Mouse (Mus musculus): ENCODE data around the gene Smim24. TPM values are rescaled to one million over a fixed set of nuclear protein-coding genes. Genes with fewer than 3 reads are reported as not detected.

Gene Smim24
- 1.7 and 2.0 TPM in 2 replicates for polyA plus RNA-seq (2015; fragmentation: Nextera tagmentation; extraction: Ambion mirVana)

DNA sequence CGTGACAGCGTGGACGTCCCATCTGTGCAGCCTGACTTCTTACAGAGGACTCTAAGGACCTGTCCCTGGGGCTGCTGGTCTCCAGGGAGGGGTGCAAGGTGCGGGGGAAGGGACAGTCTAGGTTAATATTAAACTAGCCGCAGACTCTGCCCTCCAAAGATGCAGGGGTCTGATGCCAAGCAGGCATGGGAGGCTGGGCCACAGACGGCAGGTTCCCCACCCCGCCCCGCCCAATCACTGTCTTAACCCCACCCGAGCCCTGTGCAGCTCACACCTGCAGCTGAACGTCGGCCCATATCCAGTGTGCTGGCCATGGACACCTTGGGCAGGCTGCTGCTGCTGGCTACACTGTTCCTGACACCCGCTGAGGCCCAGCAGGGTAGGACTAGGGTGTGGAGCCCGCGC, at the start of gene Smim24:
Smim24 (plus strand) TSS at position 271 of the 405 bp plus-strand sequence.
- no peak for DNase-seq
- Histone ChIP-seq H3K4me3 (ENCODE audit: low read depth, low read length) (peak within 1 kb of the TSS; percentile 29), H3K36me3 (replicated peaks; ENCODE audit: insufficient read depth, low read length) (peaks cover 8% of the 10 kb centered on the region), H3K4me2 (ENCODE audit: low read depth, low read length) (peak within 1 kb of the TSS; percentile 62), H3K9ac (replicated peaks) (peak within 1 kb of the TSS; percentile 60), H3K4me1 (ENCODE audit: insufficient read depth) (peaks cover 25% of the 10 kb centered on the region), H3K9me3 (ENCODE audit: low read length) (no peaks in the 10 kb centered on the region), H3K27ac (ENCODE audit: low read depth) (peak within 1 kb of the TSS; percentile 44), H3K27me3 (ENCODE audit: insufficient read depth, low read length) (no peaks in the 10 kb centered on the region)
- 48% methylated on average over 14 of the region's 14 CpGs for WGBS (ENCODE audit: insufficient replicate concordance)
- no peak; the same call in 1 of the 2 replicates for ATAC-seq
- no peak for TF ChIP-seq CTCF (IDR thresholded peaks at IDR 0.05; ENCODE audit: low read depth)
- TF ChIP-seq EP300 (IDR thresholded peaks at IDR 0.05; ENCODE audit: low read depth) = no peak

DNA sequence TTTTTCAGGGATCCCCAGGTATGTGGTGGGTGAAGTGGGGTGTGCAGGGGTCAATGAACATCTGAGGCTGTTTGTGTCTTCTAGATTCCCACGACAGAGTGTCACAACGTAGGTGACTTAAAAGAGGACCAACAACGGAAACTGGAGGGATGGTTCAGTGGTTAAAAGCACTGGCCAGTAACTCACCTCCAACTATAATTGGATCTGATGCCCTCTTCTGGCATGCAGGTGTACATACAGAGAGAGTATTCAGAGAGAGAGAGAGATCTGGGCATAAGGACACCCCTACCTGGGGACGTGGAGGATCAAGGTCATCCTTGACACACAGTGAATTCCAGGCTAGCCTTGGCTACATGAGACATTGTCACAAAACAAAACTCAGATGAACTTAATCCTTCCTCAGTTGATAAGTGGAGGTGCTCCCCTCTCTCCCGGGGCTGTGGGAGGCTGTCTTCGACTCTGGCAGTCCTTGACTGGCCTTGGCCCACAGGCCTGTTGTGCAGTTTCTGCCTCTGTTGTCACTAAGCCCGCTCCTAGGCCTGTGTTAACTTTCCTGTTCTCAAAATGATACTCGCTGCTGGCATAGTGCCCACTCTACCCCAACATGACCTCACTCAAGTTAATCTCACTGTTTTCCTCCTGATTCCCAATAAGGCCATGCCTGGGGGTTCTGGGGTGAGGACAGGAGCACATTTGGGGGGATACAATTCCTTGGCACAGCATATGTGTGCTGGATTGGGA, 48.3 kb upstream of the Smim24 start:
- H3K27me3 ChIP-seq (ENCODE audit: insufficient read depth, low read length) = peaks cover 30% of the 10 kb centered on the region
- no peak overlapping the region for H3K27ac ChIP-seq (ENCODE audit: low read depth)
- peaks cover 29% of the 10 kb centered on the region for H3K4me1 ChIP-seq (ENCODE audit: insufficient read depth)
- no peak for ATAC-seq
- no peak overlapping the region for H3K4me3 ChIP-seq (ENCODE audit: low read depth, low read length)
- peaks cover 10% of the 10 kb centered on the region for H3K36me3 ChIP-seq (replicated peaks; ENCODE audit: insufficient read depth, low read length)
- H3K9me3 ChIP-seq (ENCODE audit: low read length) = no peaks in the 10 kb centered on the region
- TF ChIP-seq EP300 (IDR thresholded peaks at IDR 0.05; ENCODE audit: low read depth) (no peak), CTCF (IDR thresholded peaks at IDR 0.05; ENCODE audit: low read depth) (peak; percentile 61)
- H3K4me2 ChIP-seq (ENCODE audit: low read depth, low read length) = no peak overlapping the region
- no peak overlapping the region for H3K9ac ChIP-seq (replicated peaks)
- WGBS (ENCODE audit: insufficient replicate concordance) = 38% methylated on average over 8 of the region's 8 CpGs
- DNase-seq = no peak

DNA sequence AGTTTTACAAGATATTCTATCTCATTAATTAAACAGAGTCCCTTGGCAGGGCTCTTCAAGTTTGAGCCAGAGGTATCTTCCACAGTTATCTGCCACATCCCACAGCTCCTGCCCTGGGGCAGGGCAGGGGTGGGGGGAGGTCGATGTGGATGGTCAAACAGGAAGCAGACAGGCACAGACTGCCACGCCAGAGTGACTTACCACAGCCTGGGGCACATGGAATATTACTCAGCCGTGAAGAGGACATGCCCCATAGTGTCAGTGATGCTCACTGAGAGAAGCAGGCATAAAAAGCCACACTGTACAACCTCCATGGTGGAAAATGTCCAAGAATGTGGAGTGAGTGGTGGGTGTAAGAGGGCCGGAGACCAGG, 47.7 kb upstream of the Smim24 start:
- TF ChIP-seq EP300 (IDR thresholded peaks at IDR 0.05; ENCODE audit: low read depth) (no peak), CTCF (IDR thresholded peaks at IDR 0.05; ENCODE audit: low read depth) (no peak)
- no peak overlapping the region for H3K4me2 ChIP-seq (ENCODE audit: low read depth, low read length)
- peaks cover 10% of the 10 kb centered on the region for H3K36me3 ChIP-seq (replicated peaks; ENCODE audit: insufficient read depth, low read length)
- no peak for ATAC-seq
- WGBS (ENCODE audit: insufficient replicate concordance) = 67% methylated on average over 4 of the region's 4 CpGs
- H3K9me3 ChIP-seq (ENCODE audit: low read length) = no peaks in the 10 kb centered on the region
- no peak for DNase-seq
- H3K4me3 ChIP-seq (ENCODE audit: low read depth, low read length) = no peak overlapping the region
- H3K9ac ChIP-seq (replicated peaks) = no peak overlapping the region
- H3K27ac ChIP-seq (ENCODE audit: low read depth) = no peak overlapping the region
- peaks cover 33% of the 10 kb centered on the region for H3K4me1 ChIP-seq (ENCODE audit: insufficient read depth)
- peaks cover 30% of the 10 kb centered on the region for H3K27me3 ChIP-seq (ENCODE audit: insufficient read depth, low read length)

DNA sequence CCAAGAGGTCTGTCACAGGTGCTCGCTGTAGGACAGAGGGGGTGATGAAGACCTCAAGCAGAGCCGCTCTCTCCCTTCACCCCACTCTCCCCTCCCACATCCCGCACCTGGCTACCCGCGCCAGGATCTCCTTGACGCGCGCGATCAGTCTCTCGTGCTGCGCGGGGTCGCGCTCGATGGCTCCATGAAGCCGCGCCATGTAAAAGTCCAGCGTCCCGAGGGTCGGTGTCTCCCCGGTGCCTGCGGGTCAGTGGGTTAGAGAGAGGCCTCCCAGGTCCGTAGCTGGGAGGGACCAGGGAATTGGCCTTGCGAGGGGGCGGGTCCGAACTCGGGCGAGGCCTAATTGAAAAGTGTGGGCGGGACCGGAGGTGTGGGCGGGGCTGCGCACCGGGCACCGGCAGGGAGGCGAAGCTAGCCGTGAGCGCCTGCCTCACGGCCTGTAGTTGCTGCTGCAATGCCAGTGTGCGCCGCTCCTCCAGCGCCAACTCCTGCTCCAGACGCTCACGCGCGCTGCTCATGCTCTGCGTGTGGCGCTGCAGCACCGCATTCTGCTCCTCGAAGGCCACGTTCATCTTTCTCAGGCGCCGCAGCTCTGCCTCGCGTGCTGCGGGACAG, 46.3 kb upstream of the Smim24 start:
- Histone ChIP-seq H3K9ac (replicated peaks) (0 out of 2 replicates have a peak overlapping the region, but pooled peaks have one; percentile 16), H3K27me3 (ENCODE audit: insufficient read depth, low read length) (peaks cover 30% of the 10 kb centered on the region), H3K36me3 (replicated peaks; ENCODE audit: insufficient read depth, low read length) (peaks cover 10% of the 10 kb centered on the region), H3K4me2 (ENCODE audit: low read depth, low read length) (peak overlapping the region; percentile 75), H3K27ac (ENCODE audit: low read depth) (no peak overlapping the region), H3K9me3 (ENCODE audit: low read length) (no peaks in the 10 kb centered on the region), H3K4me1 (ENCODE audit: insufficient read depth) (peaks cover 35% of the 10 kb centered on the region), H3K4me3 (ENCODE audit: low read depth, low read length) (peak overlapping the region; percentile 30)
- TF ChIP-seq EP300 (IDR thresholded peaks at IDR 0.05; ENCODE audit: low read depth) (no peak), CTCF (IDR thresholded peaks at IDR 0.05; ENCODE audit: low read depth) (peak; percentile 37)
- ATAC-seq (peak; percentile 9; the same call in 1 of the 2 replicates), DNase-seq (peak; percentile 90)
- 16% methylated on average over 50 of the region's 55 CpGs for WGBS (ENCODE audit: insufficient replicate concordance)

DNA sequence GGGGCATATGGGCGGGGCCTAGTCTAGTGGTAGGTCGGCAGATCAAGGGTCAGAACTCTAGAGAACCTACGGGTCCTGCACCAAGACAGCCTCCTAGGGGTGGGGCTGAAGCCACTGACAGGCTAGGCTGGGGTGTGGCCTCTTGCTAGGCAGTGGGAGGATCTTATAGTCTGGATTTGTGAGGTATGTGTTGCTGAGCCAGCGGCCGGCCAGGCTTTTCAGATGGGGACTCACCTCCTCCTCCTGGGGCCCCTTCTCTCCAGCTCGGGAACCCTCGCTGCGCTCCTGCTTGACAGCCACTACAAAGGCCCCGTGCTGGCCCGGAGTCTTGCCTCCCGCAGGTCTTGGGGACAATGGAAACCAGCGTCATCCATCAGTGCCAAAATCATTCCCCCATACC, 43.7 kb upstream of the Smim24 start:
- H3K27ac ChIP-seq (ENCODE audit: low read depth) = peak overlapping the region; percentile 89
- peaks cover 6% of the 10 kb centered on the region; the same call in 1 of the 2 replicates for H3K27me3 ChIP-seq (ENCODE audit: insufficient read depth, low read length)
- no peak for ATAC-seq
- peaks cover 10% of the 10 kb centered on the region for H3K36me3 ChIP-seq (replicated peaks; ENCODE audit: insufficient read depth, low read length)
- peaks cover 47% of the 10 kb centered on the region for H3K4me1 ChIP-seq (ENCODE audit: insufficient read depth)
- no peak for TF ChIP-seq CTCF (IDR thresholded peaks at IDR 0.05; ENCODE audit: low read depth)
- TF ChIP-seq EP300 (IDR thresholded peaks at IDR 0.05; ENCODE audit: low read depth) = no peak
- H3K4me2 ChIP-seq (ENCODE audit: low read depth, low read length) = peak overlapping the region; percentile 99
- peak; percentile 71 for DNase-seq
- H3K9me3 ChIP-seq (ENCODE audit: low read length) = no peaks in the 10 kb centered on the region
- peak overlapping the region; percentile 89 for H3K4me3 ChIP-seq (ENCODE audit: low read depth, low read length)
- H3K9ac ChIP-seq (replicated peaks) = peak overlapping the region; percentile 87
- 12% methylated on average over 12 of the region's 12 CpGs for WGBS (ENCODE audit: insufficient replicate concordance)

DNA sequence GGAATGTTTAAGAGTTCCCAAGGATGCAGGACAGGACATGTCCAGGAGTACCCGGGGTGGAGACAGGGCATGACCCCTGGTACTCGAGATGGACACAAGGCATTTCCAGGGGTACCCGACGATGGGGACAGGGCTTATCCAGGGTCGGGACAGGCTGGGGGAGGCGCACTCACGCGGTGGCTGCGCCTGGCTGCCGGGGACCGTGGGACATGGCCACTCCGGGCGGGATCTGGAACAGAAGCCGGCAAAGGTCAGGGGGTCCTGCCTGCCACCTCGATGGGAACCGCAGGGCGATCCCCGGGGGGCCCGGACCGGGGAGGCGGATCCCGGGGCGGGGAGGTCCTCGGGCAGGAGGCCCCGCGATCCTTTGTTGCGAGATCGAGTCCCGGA, 42.9 kb upstream of the Smim24 start:
- WGBS (ENCODE audit: insufficient replicate concordance) = 2% methylated on average over 25 of the region's 29 CpGs
- H3K36me3 ChIP-seq (replicated peaks; ENCODE audit: insufficient read depth, low read length) = peaks cover 10% of the 10 kb centered on the region
- H3K4me2 ChIP-seq (ENCODE audit: low read depth, low read length) = peak overlapping the region; percentile 99
- TF ChIP-seq CTCF (IDR thresholded peaks at IDR 0.05; ENCODE audit: low read depth) = no peak
- H3K9me3 ChIP-seq (ENCODE audit: low read length) = no peaks in the 10 kb centered on the region
- H3K27ac ChIP-seq (ENCODE audit: low read depth) = peak overlapping the region; percentile 89
- peak overlapping the region; percentile 87 for H3K9ac ChIP-seq (replicated peaks)
- peak overlapping the region; percentile 89 for H3K4me3 ChIP-seq (ENCODE audit: low read depth, low read length)
- DNase-seq = no peak
- no peaks in the 10 kb centered on the region for H3K27me3 ChIP-seq (ENCODE audit: insufficient read depth, low read length)
- peaks cover 47% of the 10 kb centered on the region for H3K4me1 ChIP-seq (ENCODE audit: insufficient read depth)
- ATAC-seq = no peak

Measured in liver, postnatal 0 days (tissue).